Mouse (Mus musculus): Measurements from ENCODE around the gene Ccr8. TPM values are rescaled to one million over a fixed set of nuclear protein-coding genes. Genes with fewer than 3 reads are reported as not detected.

The Ccr8 gene
- polyA plus RNA-seq, 1 experiment from 2014 or later, result not detected

DNA sequence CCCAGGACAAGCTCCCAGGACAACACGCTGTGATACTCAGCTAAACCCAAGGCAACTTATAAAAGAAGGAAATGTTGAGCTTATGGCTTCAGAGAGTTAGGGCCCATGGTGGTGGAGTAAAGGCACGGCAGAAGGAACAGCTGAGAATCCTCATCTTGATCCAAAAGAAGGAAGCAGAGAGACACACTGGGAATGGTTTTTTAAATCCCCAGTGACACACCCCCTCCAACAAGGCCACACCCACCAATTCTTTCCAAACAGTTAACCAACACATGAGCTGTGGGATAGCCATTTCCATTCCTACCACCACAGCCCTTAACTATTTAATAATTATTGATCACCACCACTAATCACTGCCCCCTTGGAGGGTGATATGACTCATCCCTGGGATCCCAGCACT is 20.7 kb upstream of the Ccr8 start:
- Histone ChIP-seq H3K36me3 (no peaks in the 10 kb centered on the region), H3K9me3 (replicated peaks) (no peaks in the 10 kb centered on the region), H3K9ac (no peak overlapping the region), H3K4me3 (no peak overlapping the region), H3K4me2 (no peak overlapping the region), H3K27ac (ENCODE audit: poor library complexity, severe bottlenecking) (no peak overlapping the region), H3K4me1 (replicated peaks) (no peaks in the 10 kb centered on the region; the same call in 1 of the 2 replicates), H3K27me3 (replicated peaks) (0 out of 2 replicates have a peak, but pooled peaks cover 4% of the 10 kb centered on the region)
- WGBS, result 72% methylated on average over 2 of the region's 2 CpGs
- no peak for ATAC-seq (ENCODE audit: insufficient number of reproducible peaks, low FRiP score)

GRCm38 (mm10) chr9:120073169-120073568 is 18.7 kb upstream of the Ccr8 start:
- Histone ChIP-seq H3K4me2 (no peak overlapping the region), H3K27ac (ENCODE audit: poor library complexity, severe bottlenecking) (no peak overlapping the region), H3K9me3 (replicated peaks) (no peaks in the 10 kb centered on the region), H3K4me1 (replicated peaks) (no peaks in the 10 kb centered on the region; the same call in 1 of the 2 replicates), H3K36me3 (no peaks in the 10 kb centered on the region), H3K4me3 (no peak overlapping the region), H3K27me3 (replicated peaks) (0 out of 2 replicates have a peak, but pooled peaks cover 4% of the 10 kb centered on the region), H3K9ac (0 out of 2 replicates have a peak overlapping the region, but pooled peaks have one; percentile 15)
- 26% methylated on average over 3 of the region's 3 CpGs for WGBS
- peak; percentile 48; the same call in 1 of the 2 replicates for ATAC-seq (ENCODE audit: insufficient number of reproducible peaks, low FRiP score)

GRCm38 (mm10) chr9:120074516-120074915 is 17.4 kb upstream of the Ccr8 start:
- no peaks in the 10 kb centered on the region for H3K27me3 ChIP-seq (replicated peaks)
- H3K4me1 ChIP-seq (replicated peaks), result no peaks in the 10 kb centered on the region; the same call in 1 of the 2 replicates
- no peak overlapping the region for H3K4me2 ChIP-seq
- ATAC-seq (ENCODE audit: insufficient number of reproducible peaks, low FRiP score), result no peak
- H3K36me3 ChIP-seq, result no peaks in the 10 kb centered on the region
- no peaks in the 10 kb centered on the region for H3K9me3 ChIP-seq (replicated peaks)
- no peak overlapping the region for H3K4me3 ChIP-seq
- no peak overlapping the region for H3K27ac ChIP-seq (ENCODE audit: poor library complexity, severe bottlenecking)
- 75% methylated on average over 7 of the region's 7 CpGs for WGBS
- H3K9ac ChIP-seq, result no peak overlapping the region

DNA sequence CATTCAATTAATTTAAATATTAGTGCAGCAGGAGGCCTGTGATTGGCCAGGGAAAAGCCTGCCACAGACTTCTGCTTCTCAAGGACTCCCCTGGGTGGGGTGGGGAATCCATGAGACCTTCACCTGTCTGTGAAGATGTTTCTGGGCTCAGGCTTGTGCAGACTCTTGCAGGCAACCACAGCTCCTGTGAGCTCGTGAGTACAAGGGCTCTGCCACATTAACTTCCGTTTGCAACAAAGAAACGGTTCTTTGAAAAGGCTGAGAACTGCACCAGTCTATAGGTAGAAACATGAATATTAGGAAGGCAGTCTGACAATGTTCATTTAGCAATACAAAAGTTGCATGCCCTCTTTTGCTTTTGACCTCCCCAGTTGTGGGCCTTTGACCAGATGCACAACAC is 13.7 kb upstream of the Ccr8 start:
- no peak overlapping the region for H3K27ac ChIP-seq (ENCODE audit: poor library complexity, severe bottlenecking)
- H3K27me3 ChIP-seq (replicated peaks), result 0 out of 2 replicates have a peak, but pooled peaks cover 3% of the 10 kb centered on the region
- H3K9me3 ChIP-seq (replicated peaks), result 0 out of 2 replicates have a peak, but pooled peaks cover 4% of the 10 kb centered on the region
- no peaks in the 10 kb centered on the region for H3K36me3 ChIP-seq
- no peak overlapping the region for H3K9ac ChIP-seq
- no peak overlapping the region for H3K4me2 ChIP-seq
- no peak overlapping the region for H3K4me3 ChIP-seq
- 71% methylated on average over 3 of the region's 3 CpGs for WGBS
- no peaks in the 10 kb centered on the region for H3K4me1 ChIP-seq (replicated peaks)
- no peak for ATAC-seq (ENCODE audit: insufficient number of reproducible peaks, low FRiP score)

- 68% methylated on average over 7 of the region's 7 CpGs for WGBS
- ATAC-seq (ENCODE audit: insufficient number of reproducible peaks, low FRiP score), result no peak
These were observed 12.0 kb upstream of the Ccr8 start for GRCm38 (mm10) chr9:120079901-120080300.

GRCm38 (mm10) chr9:120080546-120081108 is 11.3 kb upstream of the Ccr8 start:
- Histone ChIP-seq H3K9ac (no peak overlapping the region), H3K4me1 (replicated peaks) (no peaks in the 10 kb centered on the region), H3K9me3 (replicated peaks) (0 out of 2 replicates have a peak, but pooled peaks cover 4% of the 10 kb centered on the region), H3K4me3 (no peak overlapping the region), H3K27ac (ENCODE audit: poor library complexity, severe bottlenecking) (no peak overlapping the region), H3K36me3 (no peaks in the 10 kb centered on the region), H3K27me3 (replicated peaks) (0 out of 2 replicates have a peak, but pooled peaks cover 3% of the 10 kb centered on the region), H3K4me2 (no peak overlapping the region)
- ATAC-seq (ENCODE audit: insufficient number of reproducible peaks, low FRiP score), result no peak
- 73% methylated on average over 8 of the region's 8 CpGs for whole genome bisulfite sequencing

More at GRCm38 (mm10) chr9:120079901-120080300, 12.0 kb upstream of the Ccr8 start:
- H3K9me3 ChIP-seq (replicated peaks), result 0 out of 2 replicates have a peak, but pooled peaks cover 4% of the 10 kb centered on the region
- no peak overlapping the region for H3K4me3 ChIP-seq
- H3K27ac ChIP-seq (ENCODE audit: poor library complexity, severe bottlenecking), result no peak overlapping the region
- H3K27me3 ChIP-seq (replicated peaks), result 0 out of 2 replicates have a peak, but pooled peaks cover 3% of the 10 kb centered on the region
- no peaks in the 10 kb centered on the region for H3K36me3 ChIP-seq
- H3K9ac ChIP-seq, result no peak overlapping the region
- no peak overlapping the region for H3K4me2 ChIP-seq
- no peaks in the 10 kb centered on the region for H3K4me1 ChIP-seq (replicated peaks)

GRCm38 (mm10) chr9:120081247-120081646 is 10.7 kb upstream of the Ccr8 start:
- 64% methylated on average over 6 of the region's 6 CpGs for WGBS

DNA sequence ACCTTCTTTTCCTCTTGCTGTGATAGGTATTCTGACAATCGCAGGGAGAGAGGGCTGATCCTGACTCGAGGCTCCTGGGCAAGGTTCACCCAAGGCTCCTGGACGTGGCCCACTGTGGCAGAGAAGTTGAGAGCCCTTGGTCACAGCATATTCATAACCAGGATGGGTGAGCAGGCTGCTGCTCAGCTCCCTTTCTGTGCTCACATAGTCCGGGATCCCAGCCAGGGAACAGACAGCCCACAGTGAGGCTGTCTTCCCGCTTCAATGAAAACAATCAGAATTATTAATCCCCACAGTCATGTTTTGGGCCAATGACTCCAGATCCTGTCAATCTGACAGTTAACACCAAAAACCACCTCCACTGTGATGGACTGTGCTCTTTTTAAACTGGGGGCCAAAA is 9.9 kb upstream of the Ccr8 start:
- H3K9ac ChIP-seq, result no peak overlapping the region
- no peak for ATAC-seq (ENCODE audit: insufficient number of reproducible peaks, low FRiP score)
- H3K27me3 ChIP-seq (replicated peaks), result 0 out of 2 replicates have a peak, but pooled peaks cover 3% of the 10 kb centered on the region
- 0 out of 2 replicates have a peak, but pooled peaks cover 4% of the 10 kb centered on the region for H3K9me3 ChIP-seq (replicated peaks)
- H3K4me2 ChIP-seq, result no peak overlapping the region
- 76% methylated on average over 5 of the region's 5 CpGs for WGBS
- no peaks in the 10 kb centered on the region for H3K4me1 ChIP-seq (replicated peaks)
- H3K27ac ChIP-seq (ENCODE audit: poor library complexity, severe bottlenecking), result no peak overlapping the region
- no peak overlapping the region for H3K4me3 ChIP-seq
- H3K36me3 ChIP-seq, result no peaks in the 10 kb centered on the region

More at GRCm38 (mm10) chr9:120081247-120081646, 10.7 kb upstream of the Ccr8 start:
- no peak overlapping the region for H3K9ac ChIP-seq
- no peaks in the 10 kb centered on the region for H3K4me1 ChIP-seq (replicated peaks)
- H3K4me2 ChIP-seq, result no peak overlapping the region
- no peak overlapping the region for H3K4me3 ChIP-seq
- H3K27ac ChIP-seq (ENCODE audit: poor library complexity, severe bottlenecking), result no peak overlapping the region
- H3K27me3 ChIP-seq (replicated peaks), result 0 out of 2 replicates have a peak, but pooled peaks cover 3% of the 10 kb centered on the region
- 0 out of 2 replicates have a peak, but pooled peaks cover 4% of the 10 kb centered on the region for H3K9me3 ChIP-seq (replicated peaks)
- ATAC-seq (ENCODE audit: insufficient number of reproducible peaks, low FRiP score), result no peak
- no peaks in the 10 kb centered on the region for H3K36me3 ChIP-seq

GRCm38 (mm10) chr9:120082691-120083090 is 9.2 kb upstream of the Ccr8 start:
- Histone ChIP-seq H3K4me3 (no peak overlapping the region), H3K9me3 (replicated peaks) (0 out of 2 replicates have a peak, but pooled peaks cover 4% of the 10 kb centered on the region), H3K36me3 (no peaks in the 10 kb centered on the region), H3K27ac (ENCODE audit: poor library complexity, severe bottlenecking) (no peak overlapping the region), H3K4me1 (replicated peaks) (no peaks in the 10 kb centered on the region), H3K27me3 (replicated peaks) (0 out of 2 replicates have a peak, but pooled peaks cover 3% of the 10 kb centered on the region), H3K9ac (no peak overlapping the region), H3K4me2 (no peak overlapping the region)
- WGBS, result 86% methylated on average over 4 of the region's 4 CpGs
- no peak for ATAC-seq (ENCODE audit: insufficient number of reproducible peaks, low FRiP score)

GRCm38 (mm10) chr9:120083158-120083894 is 8.6 kb upstream of the Ccr8 start:
- Histone ChIP-seq H3K9ac (no peak overlapping the region), H3K27me3 (replicated peaks) (0 out of 2 replicates have a peak, but pooled peaks cover 3% of the 10 kb centered on the region), H3K27ac (ENCODE audit: poor library complexity, severe bottlenecking) (no peak overlapping the region), H3K36me3 (no peaks in the 10 kb centered on the region), H3K4me2 (no peak overlapping the region), H3K4me3 (no peak overlapping the region), H3K9me3 (replicated peaks) (0 out of 2 replicates have a peak, but pooled peaks cover 4% of the 10 kb centered on the region), H3K4me1 (replicated peaks) (no peaks in the 10 kb centered on the region)
- no peak; the same call in 1 of the 2 replicates for ATAC-seq (ENCODE audit: insufficient number of reproducible peaks, low FRiP score)
- WGBS, result 74% methylated on average over 18 of the region's 18 CpGs

- peaks cover 11% of the 10 kb centered on the region; the same call in 1 of the 2 replicates for H3K9me3 ChIP-seq (replicated peaks)
- H3K36me3 ChIP-seq, result no peaks in the 10 kb centered on the region
- no peak overlapping the region for H3K27ac ChIP-seq (ENCODE audit: poor library complexity, severe bottlenecking)
- no peaks in the 10 kb centered on the region for H3K4me1 ChIP-seq (replicated peaks)
- WGBS, result 77% methylated on average over 9 of the region's 9 CpGs
- no peak for ATAC-seq (ENCODE audit: insufficient number of reproducible peaks, low FRiP score)
- no peak overlapping the region for H3K9ac ChIP-seq
- H3K4me2 ChIP-seq, result no peak overlapping the region
- H3K27me3 ChIP-seq (replicated peaks), result 0 out of 2 replicates have a peak, but pooled peaks cover 3% of the 10 kb centered on the region
- H3K4me3 ChIP-seq, result no peak overlapping the region
These were observed 7.5 kb upstream of the Ccr8 start for GRCm38 (mm10) chr9:120084406-120084805.
